ENCODE assay signal across 30 mouse cellular contexts in the genomic region with DNA sequence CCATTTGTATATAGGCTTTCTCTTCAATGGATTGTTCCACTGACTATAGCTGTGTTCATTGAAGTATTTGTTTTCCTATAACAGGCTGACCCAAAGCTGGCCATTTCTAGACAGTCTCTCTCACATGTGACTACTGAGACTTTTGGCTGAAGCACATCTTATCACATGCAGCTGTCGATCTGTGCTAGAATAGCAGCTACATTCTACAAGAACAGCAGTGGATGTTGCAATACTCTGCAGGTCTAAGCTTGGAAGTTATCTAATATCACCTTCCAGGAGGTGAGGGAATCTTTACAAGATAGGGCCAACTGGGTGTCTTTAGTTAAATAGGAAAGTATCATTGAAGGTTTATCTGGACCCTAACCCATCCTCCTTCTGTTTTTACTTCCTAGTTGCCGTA. TPM values are rescaled to one million over a fixed set of nuclear protein-coding genes. Genes with fewer than 3 reads are reported as not detected.
"Had no signal": no experiment of that assay in that cellular context is flagged by ENCODE, and none has a peak within 500 bp of the region (broad histone marks: within the 10 kb centered on the region; RNA-seq: fewer than 3 reads in every experiment).

No protein-coding gene starts in this region.

- H3K36me3 ChIP-seq: limb, embryonic 10.5 days; limb, embryonic 13.5 days; neural tube, embryonic 12.5 days; neural tube, embryonic 15.5 days; stomach, embryonic 15.5 days had no signal

- ATAC-seq: inflammation-experienced regulatory T-cells, adult 6 months; intestine, embryonic 16.5 days; lung, postnatal 0 days had no signal

- H3K27ac ChIP-seq: limb, embryonic 10.5 days; limb, embryonic 13.5 days; macrophage; neural tube, embryonic 12.5 days; neural tube, embryonic 15.5 days; stomach, embryonic 15.5 days had no signal

- H3K9me3 ChIP-seq: limb, embryonic 10.5 days; limb, embryonic 13.5 days; megakaryocyte, embryonic 14.5 days; neural tube, embryonic 12.5 days; neural tube, embryonic 15.5 days; stomach, embryonic 15.5 days had no signal

- H3K4me2 ChIP-seq: limb, embryonic 13.5 days; lung, embryonic 14.5 days; midbrain, embryonic 11.5 days; neural tube, embryonic 12.5 days; neural tube, embryonic 15.5 days; stomach, embryonic 15.5 days had no signal

- H3K4me1 ChIP-seq: limb, embryonic 10.5 days; limb, embryonic 13.5 days; megakaryocyte, embryonic 14.5 days; neural tube, embryonic 12.5 days; neural tube, embryonic 15.5 days; stomach, embryonic 15.5 days had no signal

- H3K27me3 ChIP-seq: limb, embryonic 13.5 days; megakaryocyte, embryonic 14.5 days; neural tube, embryonic 12.5 days; neural tube, embryonic 15.5 days; stomach, embryonic 15.5 days had no signal

- H3K4me3 ChIP-seq: limb, embryonic 10.5 days; limb, embryonic 13.5 days; megakaryocyte, embryonic 14.5 days; neural tube, embryonic 12.5 days; neural tube, embryonic 15.5 days; stomach, embryonic 15.5 days had no signal

- DNase-seq: kidney, adult 18-20 months; kidney, adult 9 months; kidney, postnatal 14 days; kidney, postnatal 4 days; lung, embryonic 14.5 days; midbrain, embryonic 14.5 days; right cerebral cortex, adult 18-20 months; right cerebral cortex, postnatal 14 days; spleen, adult 18-20 months; thymus, postnatal 25 days had no signal

- H3K9ac ChIP-seq: limb, embryonic 13.5 days; lung, embryonic 14.5 days; neural tube, embryonic 12.5 days; neural tube, embryonic 15.5 days; stomach, embryonic 15.5 days had no signal

RNA-seq across cellular contexts. Expression of a gene that starts 17.3 kb away (rescaled TPM):
- total RNA-seq: layer of hippocampus, adult 18-20 months; layer of hippocampus, postnatal 14 days; left cerebral cortex, adult 8-10 months; left cerebral cortex, postnatal 14 days; liver, adult 2 months; midbrain, postnatal 0 days had no signal
- polyA plus RNA-seq: inflammation-experienced regulatory T-cells, adult 6 months; liver, adult 2 months; macrophage; urinary bladder, adult 2 months had no signal

RNA-seq across cellular contexts. Expression of a gene that starts 37.2 kb away (rescaled TPM):
- total RNA-seq: layer of hippocampus, adult 18-20 months; layer of hippocampus, postnatal 14 days; left cerebral cortex, adult 8-10 months; left cerebral cortex, postnatal 14 days; liver, adult 2 months; midbrain, postnatal 0 days had no signal
- polyA plus RNA-seq: inflammation-experienced regulatory T-cells, adult 6 months; limb, embryonic 10.5 days; limb, embryonic 13.5 days; liver, adult 2 months; lung, embryonic 14.5 days; lung, postnatal 0 days; macrophage; midbrain, embryonic 11.5 days; midbrain, embryonic 14.5 days; midbrain, postnatal 0 days; neural tube, embryonic 12.5 days; neural tube, embryonic 15.5 days; thymus, postnatal 0 days; urinary bladder, adult 2 months had no signal

RNA-seq across cellular contexts. Expression of a gene that starts 40.9 kb away (rescaled TPM):
- total RNA-seq: layer of hippocampus, adult 18-20 months; layer of hippocampus, postnatal 14 days; left cerebral cortex, adult 8-10 months; left cerebral cortex, postnatal 14 days; liver, adult 2 months; midbrain, postnatal 0 days had no signal
- polyA plus RNA-seq: inflammation-experienced regulatory T-cells, adult 6 months; limb, embryonic 10.5 days; limb, embryonic 13.5 days; liver, adult 2 months; lung, embryonic 14.5 days; lung, postnatal 0 days; macrophage; midbrain, embryonic 11.5 days; midbrain, embryonic 14.5 days; midbrain, postnatal 0 days; neural tube, embryonic 12.5 days; neural tube, embryonic 15.5 days; urinary bladder, adult 2 months had no signal

RNA-seq across cellular contexts. Expression of a gene that starts 53.5 kb away (rescaled TPM):
- total RNA-seq: layer of hippocampus, adult 18-20 months; layer of hippocampus, postnatal 14 days; left cerebral cortex, adult 8-10 months; left cerebral cortex, postnatal 14 days; liver, adult 2 months; midbrain, postnatal 0 days had no signal
- polyA plus RNA-seq: inflammation-experienced regulatory T-cells, adult 6 months; intestine, embryonic 16.5 days; kidney, embryonic 16.5 days; limb, embryonic 10.5 days; limb, embryonic 13.5 days; liver, adult 2 months; lung, embryonic 14.5 days; lung, postnatal 0 days; macrophage; midbrain, embryonic 11.5 days; midbrain, embryonic 14.5 days; midbrain, postnatal 0 days; neural tube, embryonic 12.5 days; neural tube, embryonic 15.5 days; stomach, embryonic 15.5 days; thymus, postnatal 0 days; urinary bladder, adult 2 months had no signal
